In genomic region chr12:5155177-5155576, GRCm38 (mm10) we compare ENCODE assay signal across 22 mouse cellular contexts.
DNase-seq lines count a peak whose midpoint lies in the region; ATAC-seq and TF ChIP-seq lines count a peak whose summit lies in the region.
"Had no signal": no experiment of that assay in that cellular context is flagged by ENCODE, and none has a peak within 500 bp of the region (broad histone marks: within the 10 kb centered on the region; RNA-seq: fewer than 3 reads in every experiment).

No protein-coding gene starts in this region.

- no peaks in the 10 kb centered on the region for H3K9me3 ChIP-seq in embryonic facial prominence, embryonic 15.5 days (replicated peaks)
- H3K9me3 ChIP-seq: forebrain, embryonic 12.5 days; forebrain, embryonic 15.5 days; hindbrain, embryonic 12.5 days; hindbrain, embryonic 15.5 days had no signal

- no peak overlapping the region for H3K4me3 ChIP-seq in left cerebral cortex, adult 2 months
- no peak overlapping the region for H3K4me3 ChIP-seq in embryonic facial prominence, embryonic 15.5 days (replicated peaks)
- H3K4me3 ChIP-seq: erythroblast, embryonic 14.5 days; forebrain, embryonic 12.5 days; forebrain, embryonic 15.5 days; hindbrain, embryonic 12.5 days; hindbrain, embryonic 15.5 days had no signal

- TF ChIP-seq CTCF in left cerebral cortex, adult 2 months (IDR thresholded peaks at IDR 0.05) = no peak

- ATAC-seq in embryonic facial prominence, embryonic 15.5 days (ENCODE audit: insufficient number of reproducible peaks, low FRiP score, low TSS enrichment, low read depth) = no peak
- ATAC-seq: CD4-positive, CD25-positive, alpha-beta regulatory T cell, adult 4 months; forebrain, embryonic 15.5 days had no signal

- H3K36me3 ChIP-seq in embryonic facial prominence, embryonic 15.5 days = no peaks in the 10 kb centered on the region
- H3K36me3 ChIP-seq: forebrain, embryonic 12.5 days; forebrain, embryonic 15.5 days; hindbrain, embryonic 12.5 days; hindbrain, embryonic 15.5 days had no signal

- peak; percentile 41 to 66 for DNase-seq in frontal cortex, adult 2 months (ENCODE audit: extremely low spot score in 1 of 2, low spot score in 1 of 2)
- DNase-seq in frontal cortex, postnatal 25 days (ENCODE audit: low spot score in 2 of 2) = no peak
- no peak for DNase-seq in left cerebral cortex, adult 2 months (ENCODE audit: extremely low spot score in 1 of 2, low spot score in 2 of 2)
- DNase-seq in left cerebral cortex, postnatal 14 days (ENCODE audit: low spot score in 2 of 2) = no peak
- DNase-seq in gastrocnemius, postnatal 14 days = no peak
- DNase-seq: adrenal gland, adult 2 months; adrenal gland, postnatal 14 days; cerebellum, adult 11-12 months; cerebellum, adult 8-10 months; cerebellum, postnatal 10 days; cerebellum, postnatal 36 days; embryo, embryonic 11 days; gastrocnemius, postnatal 10 days; heart, adult 11 months had no signal

- H3K27ac ChIP-seq in left cerebral cortex, adult 2 months = peak overlapping the region; percentile 57
- 0 out of 2 replicates have a peak overlapping the region, but pooled peaks have one; percentile 1 for H3K27ac ChIP-seq in embryonic facial prominence, embryonic 15.5 days (replicated peaks)
- H3K27ac ChIP-seq: forebrain, embryonic 12.5 days; forebrain, embryonic 15.5 days; hindbrain, embryonic 12.5 days; hindbrain, embryonic 15.5 days had no signal

- H3K4me1 ChIP-seq in embryonic facial prominence, embryonic 15.5 days = peaks cover 34% of the 10 kb centered on the region
- H3K4me1 ChIP-seq: hindbrain, embryonic 15.5 days had no signal

- H3K9ac ChIP-seq in embryonic facial prominence, embryonic 15.5 days = no peak overlapping the region
- H3K9ac ChIP-seq: forebrain, embryonic 12.5 days; forebrain, embryonic 15.5 days; hindbrain, embryonic 12.5 days; hindbrain, embryonic 15.5 days had no signal

- intact Hi-C loops in left cerebral cortex, adult 2 months (cut with DNase I) = loop anchor here (5.0 to 10.0 kb wide), 2 partner anchors 87 to 1690 kb away; no protein-coding TSS in a partner anchor
- intact Hi-C loops in left cerebral cortex, postnatal 14 days (cut with DNase I) = loop anchor here (5.0 to 10.0 kb wide), 2 partner anchors 112 to 1480 kb away; no protein-coding TSS in a partner anchor
- intact Hi-C loops in gastrocnemius, postnatal 14 days (cut with DNase I; ENCODE audit: low total_unique reads) = no loop called here

- H3K4me2 ChIP-seq in embryonic facial prominence, embryonic 15.5 days (replicated peaks) = no peak overlapping the region
- H3K4me2 ChIP-seq: forebrain, embryonic 12.5 days; forebrain, embryonic 15.5 days; heart, embryonic 11.5 days; hindbrain, embryonic 12.5 days; hindbrain, embryonic 15.5 days had no signal

- WGBS in embryonic facial prominence, embryonic 15.5 days = 57% methylated on average over 3 of the region's 3 CpGs

- no peaks in the 10 kb centered on the region for H3K27me3 ChIP-seq in embryonic facial prominence, embryonic 15.5 days
- H3K27me3 ChIP-seq: forebrain, embryonic 12.5 days; forebrain, embryonic 15.5 days; hindbrain, embryonic 12.5 days; hindbrain, embryonic 15.5 days had no signal

Comparison
In these comparisons a context has a peak if more than half of its experiments do, and no peak if none do; other contexts are left out.
1. DNase-seq: peak in frontal cortex, adult 2 months (2 of 2); none in frontal cortex, postnatal 25 days (0 of 2), left cerebral cortex, adult 2 months (0 of 2), left cerebral cortex, postnatal 14 days (0 of 2) and gastrocnemius, postnatal 14 days (single experiment).